Mouse (Mus musculus): ENCODE measurements around the gene Pcgf6. TPM values are rescaled to one million over a fixed set of nuclear protein-coding genes. Genes with fewer than 3 reads are reported as not detected.
"Not testable (repeated sequence)": the region's sequence is repeated elsewhere in the genome, so short reads cannot be mapped to it uniquely, and the experiment has no call there.

Gene Pcgf6
- total RNA-seq, 2 experiments from 2014 or later: 3.4 to 4.1 TPM

DNA sequence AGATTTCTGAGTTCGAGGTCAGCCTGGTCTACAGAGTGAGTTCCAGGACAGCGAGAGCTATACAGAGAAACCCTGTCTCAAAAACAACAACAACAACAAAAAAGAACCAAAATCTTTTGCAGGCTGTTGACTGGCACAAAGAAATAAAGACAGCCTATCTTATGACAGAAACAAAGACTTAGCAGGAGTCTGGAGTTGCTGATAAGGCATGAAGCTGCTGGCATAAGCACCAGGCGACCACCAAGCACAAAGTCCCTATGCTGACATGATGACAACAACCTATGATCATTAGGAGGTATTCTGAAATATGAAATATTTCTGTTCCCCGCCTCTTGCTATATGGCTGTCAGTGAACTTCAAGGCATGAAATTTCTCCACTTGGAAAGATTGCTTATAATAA is 51.8 kb downstream of the Pcgf6 start:
- DNase-seq: no peak

- DNase-seq: no peak
Observed at GRCm38 (mm10) chr19:46998168-46998870, 52.4 kb downstream of the Pcgf6 start.

- DNase-seq: no peak
Observed at GRCm38 (mm10) chr19:46996095-46996494, 54.6 kb downstream of the Pcgf6 start.

DNA sequence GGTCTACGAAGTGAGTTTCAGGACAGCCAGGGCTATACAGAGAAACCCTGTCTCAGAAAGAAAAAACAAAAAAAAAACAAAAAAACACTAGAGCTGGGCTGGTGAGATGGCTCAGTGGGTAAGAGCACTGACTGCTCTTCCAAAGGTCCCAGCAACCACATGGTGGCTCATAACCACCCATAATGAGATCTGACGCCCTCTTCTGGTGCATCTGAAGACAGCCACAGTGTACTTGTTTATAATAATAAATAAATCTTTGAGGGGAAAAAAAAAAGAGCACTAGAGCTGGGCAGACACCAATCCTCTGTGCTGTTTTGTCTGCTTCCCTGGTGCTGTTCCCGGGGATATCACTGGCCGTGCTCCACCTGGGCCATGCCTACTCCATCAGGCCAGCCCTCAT is 58.4 kb downstream of the Pcgf6 start:
- not testable (repeated sequence) for DNase-seq

- DNase-seq: peak; percentile 68
Observed at GRCm38 (mm10) chr19:46991145-46991544, 59.6 kb downstream of the Pcgf6 start.

GRCm38 (mm10) chr19:46990625-46991024 is 60.1 kb downstream of the Pcgf6 start:
- DNase-seq: not testable (repeated sequence)

DNA sequence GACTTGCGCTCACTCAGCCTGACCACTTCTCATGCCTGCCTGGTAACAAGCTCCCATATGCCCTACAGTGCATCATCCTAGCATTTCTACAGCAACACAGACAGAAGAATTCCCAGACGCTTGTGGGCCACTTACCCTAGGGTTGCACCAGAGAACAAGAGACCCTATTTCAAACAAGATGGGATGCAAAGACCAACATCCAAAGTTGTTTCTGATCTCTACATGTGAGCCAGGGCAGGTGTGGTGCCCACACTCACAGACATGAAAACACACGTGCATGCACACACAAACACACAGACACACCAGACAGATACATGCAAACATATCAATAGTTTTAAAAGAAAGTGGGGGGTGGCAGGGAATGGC is 60.6 kb downstream of the Pcgf6 start:
- DNase-seq: no peak

GRCm38 (mm10) chr19:46989479-46990152 is 61.1 kb downstream of the Pcgf6 start:
- DNase-seq: no peak

- DNase-seq: no peak
Observed at GRCm38 (mm10) chr19:46988231-46989087, 62.2 kb downstream of the Pcgf6 start.

DNA sequence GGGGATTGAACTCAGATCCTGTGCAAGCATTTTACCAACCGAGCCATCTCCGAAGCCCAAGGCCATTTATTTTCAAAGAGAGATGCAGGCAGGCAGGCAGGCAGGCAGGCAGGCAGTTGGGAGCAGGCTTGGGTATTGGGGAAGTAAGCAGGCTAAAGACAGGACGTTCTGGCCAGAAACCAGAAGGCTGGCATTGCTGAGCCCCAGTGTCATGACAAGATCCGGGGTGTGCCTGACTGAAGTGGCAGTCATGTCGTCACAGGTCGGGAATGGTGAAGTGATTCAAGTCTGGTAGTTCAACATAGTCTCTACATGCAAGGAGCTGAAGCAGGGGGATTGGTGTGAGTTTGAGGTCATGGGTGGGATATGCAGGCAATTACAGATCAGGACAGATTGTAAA is 63.1 kb downstream of the Pcgf6 start:
- peak; percentile 23 for DNase-seq

DNA sequence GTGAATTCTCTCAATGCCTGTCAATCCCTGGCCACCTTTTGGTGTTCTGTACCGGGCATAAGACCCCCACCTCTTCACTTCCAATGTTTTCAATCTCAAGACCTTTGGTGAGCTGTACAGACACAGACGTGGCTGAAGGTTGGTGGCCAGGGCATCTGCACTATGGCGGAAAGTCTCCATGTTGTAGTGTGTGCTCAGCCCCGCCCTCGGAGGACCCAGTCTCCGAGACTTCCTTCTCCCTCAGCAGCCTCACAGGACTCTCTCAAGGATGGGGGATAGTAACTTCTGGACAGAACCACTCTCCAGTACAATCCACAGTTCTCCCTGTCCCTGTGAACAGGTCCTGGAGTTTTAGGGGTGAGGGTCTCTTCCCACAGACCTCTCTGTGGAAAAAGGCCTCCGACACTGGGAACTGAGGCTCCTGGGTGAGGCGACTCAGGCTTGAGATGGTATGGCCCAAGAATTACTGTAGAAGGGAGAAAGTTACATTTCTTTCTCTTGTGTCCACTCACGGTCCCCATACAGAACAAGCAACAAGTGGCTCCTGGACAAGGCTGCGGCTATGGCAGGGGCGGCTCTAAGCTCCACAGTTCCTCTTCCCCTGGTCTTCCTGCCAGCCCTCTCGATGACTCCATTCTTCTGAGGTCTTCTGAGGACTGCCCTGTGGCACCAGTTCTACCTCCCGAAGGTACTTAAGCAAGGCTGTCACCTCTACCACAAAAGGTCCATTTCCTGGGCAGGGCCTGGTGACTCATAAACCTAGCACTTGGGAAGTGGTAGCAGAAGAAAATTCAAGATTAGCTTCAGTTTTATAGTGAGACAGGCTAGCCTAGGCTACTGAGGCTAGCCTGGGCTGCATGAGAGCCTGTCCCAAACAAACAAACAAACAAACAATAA is 65.7 kb downstream of the Pcgf6 start:
- no peak for DNase-seq

DNA sequence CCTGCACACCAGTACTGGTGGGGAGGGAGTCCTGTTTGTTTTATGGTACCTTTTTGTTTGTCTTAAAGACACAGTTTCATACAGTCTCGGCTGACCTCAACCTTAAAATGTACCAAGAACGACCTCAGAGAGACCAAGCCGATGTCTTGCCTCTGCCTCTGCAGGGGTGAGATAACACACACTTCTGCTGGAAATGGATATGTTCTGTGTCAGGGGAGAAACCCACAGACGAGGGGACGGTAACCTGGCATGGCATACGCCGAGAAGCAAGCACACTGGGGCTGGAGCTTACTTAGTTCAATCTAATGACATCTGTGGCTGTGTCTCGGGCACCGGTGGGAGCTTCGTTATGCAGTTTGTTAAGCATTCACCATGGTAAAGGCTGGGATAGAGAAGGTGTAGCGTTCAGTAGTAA is 66.7 kb downstream of the Pcgf6 start:
- DNase-seq: no peak

Other genes starting within 250 kb of the Pcgf6 start
- not detected for gene Ina, start 36.2 kb downstream of the Pcgf6 start, total RNA-seq (2021)
- 10 to 100 TPM; 17.0 to 23.6 TPM for gene Nt5c2, start 35.8 kb downstream of the Pcgf6 start, total RNA-seq (2021)
- 1 to 10 TPM; 2.3 to 3.1 TPM for gene Taf5, start 16.8 kb upstream of the Pcgf6 start, total RNA-seq (2021)
- 1,000 to 10,000 TPM; 1,205 to 1,223 TPM for gene Usmg5, start 39.7 kb upstream of the Pcgf6 start, total RNA-seq (2021)
- gene Pdcd11, start 39.9 kb upstream of the Pcgf6 start, total RNA-seq (2021): 1 to 10 TPM; 6.9 to 7.3 TPM
- 1 to 10 TPM; 1.9 to 2.2 TPM for gene Calhm2, start 87.4 kb upstream of the Pcgf6 start, total RNA-seq (2021)
- gene Calhm1, start 93.3 kb upstream of the Pcgf6 start, total RNA-seq (2021): not detected
- not detected for gene Calhm3, start 106.9 kb upstream of the Pcgf6 start, total RNA-seq (2021)
- 100 to 1,000 TPM in 1 of 2 experiments, 10 to 100 TPM in 1; 98.2 to 105 TPM for gene Neurl1a, start 127.9 kb upstream of the Pcgf6 start, total RNA-seq (2021)